Mouse (Mus musculus) forebrain, embryonic 12.5 days (tissue): ENCODE results near the gene Nkiras2. TPM values are rescaled to one million over a fixed set of nuclear protein-coding genes. Genes with fewer than 3 reads are reported as not detected.
"Not testable (repeated sequence)": the region's sequence is repeated elsewhere in the genome, so short reads cannot be mapped to it uniquely, and the experiment has no call there.

Source experiments
- ATAC-seq: fragments of 200-750 bp; cut with Nextera tagmentation; 2 replicates; pipeline ENCODE4 v1.8.0; 2017; ENCODE audit warnings: moderate TSS enrichment; ENCODE audit not compliant: low FRiP score
- H3K27ac ChIP-seq: fragments of 300-500 bp; sonication (generic); 2 replicates; pipeline ENCODE4 v1.5.1; 2016; ENCODE audit warnings: mild to moderate bottlenecking
- H3K27me3 ChIP-seq: fragments of 300-500 bp; sonication (generic); 2 replicates; pipeline ENCODE4 v1.6.1; 2016; ENCODE audit warnings: mild to moderate bottlenecking
- H3K36me3 ChIP-seq: fragments of 300-500 bp; sonication (generic); replicated peaks from 2 replicates; pipeline ENCODE4 v1.6.1; 2016; ENCODE audit warnings: mild to moderate bottlenecking
- H3K4me1 ChIP-seq: fragments of 300-500 bp; sonication (generic); 2 replicates; pipeline ENCODE4 v1.6.1; 2016
- H3K4me2 ChIP-seq: fragments of 300-500 bp; sonication (generic); 2 replicates; pipeline ENCODE4 v1.6.1; 2016; ENCODE audit warnings: mild to moderate bottlenecking, moderate library complexity
- H3K4me3 ChIP-seq: fragments of 300-500 bp; sonication (generic); replicated peaks from 2 replicates; pipeline ENCODE4 v1.5.1; 2016; ENCODE audit warnings: mild to moderate bottlenecking
- H3K9ac ChIP-seq: fragments of 300-500 bp; sonication (generic); 2 replicates; pipeline ENCODE4 v1.6.1; 2016; ENCODE audit warnings: mild to moderate bottlenecking
- H3K9me3 ChIP-seq: fragments of 300-500 bp; sonication (generic); 2 replicates; pipeline ENCODE4 v1.6.1; 2016
- WGBS: fragments of 180-500 bp; shearing (Covaris S2); methylation state at CpG from one replicate; pipeline ENCODE4 v1.1.7; 2016; 5-methylcytosine and 5-hydroxymethylcytosine counted together
- polyA plus RNA-seq: library from polyadenylated mRNA; unstranded; fragments of >200 nt; fragmentation: Nextera tagmentation; extraction: Ambion mirVana; gene quantifications from 2 replicates; pipeline ENCODE4 v1.2.1, GENCODE M21; 2016

Gene Nkiras2
- polyA plus RNA-seq, 1 experiment from 2014 or later: 90.2 TPM

GRCm38 (mm10) chr11:100581756-100582155, 37.3 kb upstream of the Nkiras2 start:
- whole genome bisulfite sequencing: 63% methylated on average over 4 of the region's 4 CpGs
- ATAC-seq: no peak
- peaks cover 87% of the 10 kb centered on the region for H3K36me3 ChIP-seq
- H3K4me3 ChIP-seq: no peak overlapping the region
- no peaks in the 10 kb centered on the region for H3K27me3 ChIP-seq
- H3K4me2 ChIP-seq: no peak overlapping the region
- peaks cover 4% of the 10 kb centered on the region; the same call in 1 of the 2 replicates for H3K4me1 ChIP-seq
- H3K9ac ChIP-seq: no peak overlapping the region
- no peaks in the 10 kb centered on the region for H3K9me3 ChIP-seq
- 0 out of 2 replicates have a peak overlapping the region, but pooled peaks have one; percentile 19 for H3K27ac ChIP-seq

- H3K9me3 ChIP-seq, H3K27me3 ChIP-seq, H3K9ac ChIP-seq, H3K27ac ChIP-seq, H3K4me3 ChIP-seq, H3K4me2 ChIP-seq, H3K4me1 ChIP-seq, ATAC-seq: not testable (repeated sequence)
- peaks cover 93% of the 10 kb centered on the region for H3K36me3 ChIP-seq
- WGBS: 94% methylated on average over 1 of the region's 1 CpGs
Measured at GRCm38 (mm10) chr11:100582413-100582812, 36.6 kb upstream of the Nkiras2 start.

- ATAC-seq: no peak
- 98% methylated on average over 2 of the region's 2 CpGs for WGBS
Measured at GRCm38 (mm10) chr11:100582836-100583235, 36.2 kb upstream of the Nkiras2 start.

GRCm38 (mm10) chr11:100584561-100584961, 34.5 kb upstream of the Nkiras2 start:
- no peaks in the 10 kb centered on the region for H3K27me3 ChIP-seq
- no peak overlapping the region for H3K4me3 ChIP-seq
- no peak overlapping the region for H3K4me2 ChIP-seq
- peaks cover 99% of the 10 kb centered on the region for H3K36me3 ChIP-seq
- 93% methylated on average over 7 of the region's 7 CpGs for WGBS
- peaks cover 4% of the 10 kb centered on the region; the same call in 1 of the 2 replicates for H3K4me1 ChIP-seq
- H3K9me3 ChIP-seq: no peaks in the 10 kb centered on the region
- H3K9ac ChIP-seq: no peak overlapping the region
- no peak overlapping the region for H3K27ac ChIP-seq
- ATAC-seq: no peak

More at GRCm38 (mm10) chr11:100582836-100583235, 36.2 kb upstream of the Nkiras2 start:
- Histone ChIP-seq H3K27me3 (no peaks in the 10 kb centered on the region), H3K4me3 (no peak overlapping the region), H3K4me2 (no peak overlapping the region), H3K9ac (no peak overlapping the region), H3K4me1 (peaks cover 4% of the 10 kb centered on the region; the same call in 1 of the 2 replicates), H3K27ac (no peak overlapping the region), H3K36me3 (peaks cover 98% of the 10 kb centered on the region), H3K9me3 (no peaks in the 10 kb centered on the region)

GRCm38 (mm10) chr11:100585148-100585547, 33.9 kb upstream of the Nkiras2 start:
- H3K4me2 ChIP-seq: no peak overlapping the region
- no peaks in the 10 kb centered on the region for H3K9me3 ChIP-seq
- peaks cover 4% of the 10 kb centered on the region; the same call in 1 of the 2 replicates for H3K4me1 ChIP-seq
- H3K36me3 ChIP-seq: peaks cover 99% of the 10 kb centered on the region
- no peak overlapping the region for H3K27ac ChIP-seq
- no peak overlapping the region for H3K4me3 ChIP-seq
- 97% methylated on average over 3 of the region's 3 CpGs for WGBS
- no peak for ATAC-seq
- no peak overlapping the region for H3K9ac ChIP-seq
- no peaks in the 10 kb centered on the region for H3K27me3 ChIP-seq

- Histone ChIP-seq H3K4me3 (no peak overlapping the region), H3K27me3 (no peaks in the 10 kb centered on the region), H3K27ac (no peak overlapping the region), H3K36me3 (peaks cover 97% of the 10 kb centered on the region), H3K4me2 (no peak overlapping the region), H3K4me1 (no peaks in the 10 kb centered on the region), H3K9ac (no peak overlapping the region), H3K9me3 (no peaks in the 10 kb centered on the region)
- ATAC-seq: no peak
- WGBS: 97% methylated on average over 2 of the region's 2 CpGs
Measured at GRCm38 (mm10) chr11:100588462-100588861, 30.6 kb upstream of the Nkiras2 start.

- WGBS: 93% methylated on average over 11 of the region's 11 CpGs
- H3K9me3 ChIP-seq: no peaks in the 10 kb centered on the region
- H3K36me3 ChIP-seq: peaks cover 95% of the 10 kb centered on the region
- H3K27ac ChIP-seq: no peak overlapping the region
- ATAC-seq: no peak
- no peak overlapping the region for H3K4me2 ChIP-seq
- H3K4me1 ChIP-seq: no peaks in the 10 kb centered on the region
- no peak overlapping the region for H3K9ac ChIP-seq
- H3K4me3 ChIP-seq: no peak overlapping the region
- no peaks in the 10 kb centered on the region for H3K27me3 ChIP-seq
Measured at GRCm38 (mm10) chr11:100592346-100593046, 26.5 kb upstream of the Nkiras2 start.

GRCm38 (mm10) chr11:100594608-100595007, 24.4 kb upstream of the Nkiras2 start:
- no peak overlapping the region for H3K9ac ChIP-seq
- no peaks in the 10 kb centered on the region for H3K4me1 ChIP-seq
- WGBS: 95% methylated on average over 7 of the region's 7 CpGs
- H3K36me3 ChIP-seq: peaks cover 95% of the 10 kb centered on the region
- no peaks in the 10 kb centered on the region for H3K9me3 ChIP-seq
- H3K4me2 ChIP-seq: no peak overlapping the region
- no peak overlapping the region for H3K27ac ChIP-seq
- no peak for ATAC-seq
- no peak overlapping the region for H3K4me3 ChIP-seq
- no peaks in the 10 kb centered on the region for H3K27me3 ChIP-seq

- Histone ChIP-seq H3K27me3 (no peaks in the 10 kb centered on the region), H3K27ac (no peak overlapping the region), H3K9ac (no peak overlapping the region), H3K4me2 (no peak overlapping the region), H3K9me3 (no peaks in the 10 kb centered on the region), H3K4me3 (no peak overlapping the region), H3K4me1 (no peaks in the 10 kb centered on the region), H3K36me3 (peaks cover 97% of the 10 kb centered on the region)
- no peak for ATAC-seq
- 84% methylated on average over 4 of the region's 4 CpGs for WGBS
Measured at GRCm38 (mm10) chr11:100595533-100595932, 23.5 kb upstream of the Nkiras2 start.

- no peak for ATAC-seq
- 90% methylated on average over 4 of the region's 4 CpGs for WGBS
- H3K27me3 ChIP-seq: no peaks in the 10 kb centered on the region
Measured at GRCm38 (mm10) chr11:100598074-100598473, 21.0 kb upstream of the Nkiras2 start.

GRCm38 (mm10) chr11:100601372-100601771, 17.7 kb upstream of the Nkiras2 start:
- Histone ChIP-seq H3K9me3 (no peaks in the 10 kb centered on the region), H3K4me1 (peaks cover 8% of the 10 kb centered on the region), H3K36me3 (peaks cover 55% of the 10 kb centered on the region), H3K4me3 (no peak overlapping the region), H3K27ac (no peak overlapping the region), H3K27me3 (no peaks in the 10 kb centered on the region), H3K4me2 (no peak overlapping the region), H3K9ac (no peak overlapping the region)
- 96% methylated on average over 3 of the region's 3 CpGs for WGBS
- ATAC-seq: no peak

More at GRCm38 (mm10) chr11:100598074-100598473, 21.0 kb upstream of the Nkiras2 start:
- no peak overlapping the region for H3K4me3 ChIP-seq
- no peaks in the 10 kb centered on the region for H3K4me1 ChIP-seq
- no peak overlapping the region for H3K9ac ChIP-seq
- H3K9me3 ChIP-seq: no peaks in the 10 kb centered on the region
- no peak overlapping the region for H3K27ac ChIP-seq
- no peak overlapping the region for H3K4me2 ChIP-seq
- H3K36me3 ChIP-seq: peaks cover 82% of the 10 kb centered on the region

- Histone ChIP-seq H3K27ac (no peak overlapping the region), H3K27me3 (no peaks in the 10 kb centered on the region), H3K4me1 (peaks cover 8% of the 10 kb centered on the region), H3K4me2 (no peak overlapping the region), H3K9ac (no peak overlapping the region), H3K4me3 (no peak overlapping the region), H3K9me3 (no peaks in the 10 kb centered on the region), H3K36me3 (peaks cover 46% of the 10 kb centered on the region)
- 94% methylated on average over 9 of the region's 9 CpGs for WGBS
- no peak for ATAC-seq
Measured at GRCm38 (mm10) chr11:100603155-100603554, 15.9 kb upstream of the Nkiras2 start.

- Histone ChIP-seq H3K27me3 (no peaks in the 10 kb centered on the region), H3K9ac (no peak overlapping the region), H3K36me3 (peaks cover 43% of the 10 kb centered on the region), H3K9me3 (no peaks in the 10 kb centered on the region), H3K4me2 (no peak overlapping the region), H3K4me1 (peaks cover 8% of the 10 kb centered on the region), H3K4me3 (no peak overlapping the region), H3K27ac (no peak overlapping the region)
- no peak for ATAC-seq
- 88% methylated on average over 8 of the region's 8 CpGs for WGBS
Measured at GRCm38 (mm10) chr11:100603813-100604212, 15.2 kb upstream of the Nkiras2 start.
